Mouse (Mus musculus): ENCODE data around the gene Parp8. TPM values are rescaled to one million over a fixed set of nuclear protein-coding genes. Genes with fewer than 3 reads are reported as not detected.

Gene Parp8
- total and polyA plus RNA-seq, 3 experiments = not detected

DNA sequence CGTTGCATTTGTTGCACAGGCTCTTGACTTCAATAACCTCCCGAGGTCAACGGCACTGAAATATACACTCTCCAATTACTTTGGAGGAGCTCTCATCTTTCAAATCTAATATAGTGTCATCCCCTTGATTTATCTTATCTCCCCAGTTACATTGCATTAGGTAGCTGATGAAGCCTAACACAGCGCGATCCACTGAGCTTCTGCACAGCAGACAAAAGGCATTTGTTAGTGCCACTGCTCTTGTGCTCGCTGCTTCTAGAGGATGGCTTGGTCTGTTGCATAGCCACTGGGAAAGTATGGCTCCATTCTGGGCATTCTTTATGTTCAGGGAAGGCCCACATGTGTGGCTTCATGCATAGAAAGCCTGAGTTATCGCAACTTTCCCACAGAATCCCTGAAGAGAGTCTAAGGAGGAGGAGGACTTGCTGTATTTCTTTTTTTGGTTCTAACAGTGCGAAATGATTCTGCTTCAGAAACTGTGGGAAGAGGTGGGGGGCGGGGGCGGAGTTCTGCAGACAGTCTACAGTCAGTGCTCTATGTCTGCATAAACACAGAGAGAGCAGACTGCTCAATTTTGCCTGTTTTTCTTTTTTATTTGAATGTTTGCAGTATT, 145.7 kb downstream of the Parp8 start:
- H3K9ac ChIP-seq (ENCODE audit: insufficient read depth, low read depth) = no peak overlapping the region
- H3K27ac ChIP-seq (ENCODE audit: insufficient read depth, low read depth) = no peak overlapping the region
- no peaks in the 10 kb centered on the region for H3K79me2 ChIP-seq (replicated peaks; ENCODE audit: control insufficient read depth, extremely low read depth, insufficient read depth, poor library complexity, severe bottlenecking)
- H3K9me3 ChIP-seq (replicated peaks; ENCODE audit: low read length) = peaks cover 46% of the 10 kb centered on the region
- H3K4me1 ChIP-seq (ENCODE audit: control insufficient read depth in 1 of 2, insufficient read depth in 2 of 2) = no peaks in the 10 kb centered on the region
- DNase-seq (ENCODE audit: extremely low read depth) = no peak
- TF ChIP-seq MEF2A (IDR thresholded peaks at IDR 0.05; ENCODE audit: borderline replicate concordance, low read depth, low read length) (no peak), MAX (IDR thresholded peaks at IDR 0.05; ENCODE audit: low read length) (no peak), HCFC1 (IDR thresholded peaks at IDR 0.05; ENCODE audit: low read depth, low read length) (no peak), KAT2A (IDR thresholded peaks at IDR 0.05; ENCODE audit: insufficient replicate concordance, low read length) (no peak), SIN3A (IDR thresholded peaks at IDR 0.05; ENCODE audit: low read length) (no peak), ZC3H11A (IDR thresholded peaks at IDR 0.05; ENCODE audit: low read depth, low read length) (no peak), USF2 (conservative IDR thresholded peaks at IDR 0.05; ENCODE audit: low read depth, low read length) (no peak), EP300 (IDR thresholded peaks at IDR 0.05; ENCODE audit: low read length) (no peak), NELFE (IDR thresholded peaks at IDR 0.05; ENCODE audit: low read depth, low read length) (no peak), CTCF (conservative IDR thresholded peaks at IDR 0.05 in 1 of 2, IDR thresholded peaks at IDR 0.05 in 1 of 2; ENCODE audit: low read depth in 2 of 2, low read length in 2 of 2) (no peak), MAZ (IDR thresholded peaks at IDR 0.05; ENCODE audit: low read depth, low read length) (no peak), GABPA (IDR thresholded peaks at IDR 0.05; ENCODE audit: insufficient replicate concordance, low read depth, low read length) (no peak), TCF12 (IDR thresholded peaks at IDR 0.05; ENCODE audit: low read depth, low read length) (no peak), MXI1 (IDR thresholded peaks at IDR 0.05; ENCODE audit: low read depth, low read length) (no peak), CHD2 (IDR thresholded peaks at IDR 0.05; ENCODE audit: low read length) (no peak), POLR2AphosphoS2 (IDR thresholded peaks at IDR 0.05; ENCODE audit: low read depth, low read length) (no peak)
- in situ Hi-C loops (cut with MboI; ENCODE audit: low pct_ligation_motif_present, low pct_unique_long_range_greater_than_20kb, low sequenced_read_pairs) = no loop called here
- H3K36me3 ChIP-seq (replicated peaks in 1 of 2; ENCODE audit: control insufficient read depth in 1 of 2, insufficient read depth in 1 of 2, low read length in 1 of 2) = no peaks in the 10 kb centered on the region
- no peak overlapping the region for H3K4me3 ChIP-seq (replicated peaks in 1 of 3; ENCODE audit: low read depth in 2 of 3, low read length in 2 of 3, poor library complexity in 1 of 3)
- H3K27me3 ChIP-seq (replicated peaks) = no peaks in the 10 kb centered on the region
- no peak overlapping the region for H3K4me2 ChIP-seq (ENCODE audit: insufficient read depth, low read depth, poor library complexity, severe bottlenecking)
- dilution Hi-C loops (cut with MboI; ENCODE audit: extremely low pct_ligation_motif_present, extremely low pct_unique_long_range_greater_than_20kb, low sequenced_read_pairs) = no loop called here

DNA sequence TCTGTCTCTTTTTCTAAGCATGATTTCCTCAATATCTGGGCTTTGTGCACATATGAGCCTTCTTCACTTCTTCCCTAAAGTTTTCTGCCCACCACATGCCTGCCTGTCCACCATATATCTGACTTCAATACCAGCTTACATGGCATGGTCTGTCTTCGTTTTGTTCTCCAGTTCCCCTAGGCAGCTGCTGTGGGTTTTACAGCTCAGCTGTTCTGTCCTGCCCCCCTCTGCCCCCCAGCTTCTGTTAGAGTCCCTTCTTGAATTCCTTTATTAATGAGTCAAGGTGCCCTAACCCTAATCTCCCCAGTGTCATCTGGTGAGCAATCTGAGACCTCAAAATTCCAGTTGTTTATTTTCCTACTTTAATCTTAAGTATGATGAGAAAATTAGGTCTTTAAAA, 155.1 kb downstream of the Parp8 start:
- dilution Hi-C loops (cut with MboI; ENCODE audit: extremely low pct_ligation_motif_present, extremely low pct_unique_long_range_greater_than_20kb, low sequenced_read_pairs) = no loop called here
- Histone ChIP-seq H3K4me1 (ENCODE audit: control insufficient read depth in 1 of 2, insufficient read depth in 2 of 2) (no peaks in the 10 kb centered on the region), H3K79me2 (replicated peaks; ENCODE audit: control insufficient read depth, extremely low read depth, insufficient read depth, poor library complexity, severe bottlenecking) (no peaks in the 10 kb centered on the region), H3K4me2 (ENCODE audit: insufficient read depth, low read depth, poor library complexity, severe bottlenecking) (no peak overlapping the region), H3K36me3 (replicated peaks in 1 of 2; ENCODE audit: control insufficient read depth in 1 of 2, insufficient read depth in 1 of 2, low read length in 1 of 2) (no peaks in the 10 kb centered on the region), H3K27me3 (replicated peaks) (no peaks in the 10 kb centered on the region), H3K9me3 (replicated peaks; ENCODE audit: low read length) (peaks cover 53% of the 10 kb centered on the region), H3K9ac (ENCODE audit: insufficient read depth, low read depth) (no peak overlapping the region), H3K4me3 (replicated peaks in 1 of 3; ENCODE audit: low read depth in 2 of 3, low read length in 2 of 3, poor library complexity in 1 of 3) (no peak overlapping the region), H3K27ac (ENCODE audit: insufficient read depth, low read depth) (no peak overlapping the region)
- DNase-seq (ENCODE audit: extremely low read depth) = no peak
- in situ Hi-C loops (cut with MboI; ENCODE audit: low pct_ligation_motif_present, low pct_unique_long_range_greater_than_20kb, low sequenced_read_pairs) = no loop called here
- no peak for TF ChIP-seq CHD2 (IDR thresholded peaks at IDR 0.05; ENCODE audit: low read length)
- no peak for TF ChIP-seq USF2 (conservative IDR thresholded peaks at IDR 0.05; ENCODE audit: low read depth, low read length)
- no peak for TF ChIP-seq IRF4 (IDR thresholded peaks at IDR 0.05; ENCODE audit: low read depth, low read length)
- TF ChIP-seq TCF12 (IDR thresholded peaks at IDR 0.05; ENCODE audit: low read depth, low read length) = no peak
- TF ChIP-seq ELF1 (IDR thresholded peaks at IDR 0.05; ENCODE audit: low read depth, low read length) = no peak
- no peak for TF ChIP-seq SMC3 (IDR thresholded peaks at IDR 0.05; ENCODE audit: low read depth, low read length)
- no peak for TF ChIP-seq CTCF (conservative IDR thresholded peaks at IDR 0.05 in 1 of 2, IDR thresholded peaks at IDR 0.05 in 1 of 2; ENCODE audit: low read depth in 2 of 2, low read length in 2 of 2)
- TF ChIP-seq MYC (IDR thresholded peaks at IDR 0.05; ENCODE audit: low read depth, low read length) = no peak
- TF ChIP-seq NRF1 (IDR thresholded peaks at IDR 0.05; ENCODE audit: low read depth, low read length) = no peak
- no peak for TF ChIP-seq ZMIZ1 (IDR thresholded peaks at IDR 0.05; ENCODE audit: low read depth, low read length)
- TF ChIP-seq MXI1 (IDR thresholded peaks at IDR 0.05; ENCODE audit: low read depth, low read length) = no peak
- no peak for TF ChIP-seq SIN3A (IDR thresholded peaks at IDR 0.05; ENCODE audit: low read length)
- no peak for TF ChIP-seq JUN (IDR thresholded peaks at IDR 0.05; ENCODE audit: insufficient read depth, low read depth, low read length)
- TF ChIP-seq RCOR1 (conservative IDR thresholded peaks at IDR 0.05; ENCODE audit: low read depth, low read length) = no peak
- TF ChIP-seq MAX (IDR thresholded peaks at IDR 0.05; ENCODE audit: low read length) = no peak
- no peak for TF ChIP-seq ETS1 (conservative IDR thresholded peaks at IDR 0.05; ENCODE audit: low read depth, low read length)
- no peak for TF ChIP-seq POLR2A (IDR thresholded peaks at IDR 0.05; ENCODE audit: low read depth, low read length)
- TF ChIP-seq EP300 (IDR thresholded peaks at IDR 0.05; ENCODE audit: low read length) = no peak
- no peak for TF ChIP-seq KAT2A (IDR thresholded peaks at IDR 0.05; ENCODE audit: insufficient replicate concordance, low read length)
- no peak for TF ChIP-seq E2F4 (IDR thresholded peaks at IDR 0.05; ENCODE audit: insufficient replicate concordance, low read depth, low read length)
